Mouse (Mus musculus) spleen, adult 2 months (tissue): ENCODE measurements around the gene Dirc2.

Experiments
- CTCF ChIP-seq: fragments of 200-500 bp; IDR thresholded peaks from 2 replicates; pipeline ENCODE4 v1.5.1; 2011; ENCODE audit warnings: mild to moderate bottlenecking, inconsistent platforms; ENCODE audit not compliant: insufficient read depth, insufficient read length, insufficient replicate concordance; ENCODE audit errors: extremely low read depth
- POLR2A ChIP-seq: fragments of 200-500 bp; IDR thresholded peaks from 2 replicates; pipeline ENCODE4 v1.6.1; 2011; ENCODE audit warnings: low read depth, low read length, inconsistent platforms

- TF ChIP-seq POLR2A (no peak), CTCF (no peak)
Measured at GRCm38 (mm10) chr16:35664847-35665246, 104.3 kb downstream of the Dirc2 start.
